Mouse (Mus musculus): ENCODE measurements around the gene Ambn. TPM values are rescaled to one million over a fixed set of nuclear protein-coding genes. Genes with fewer than 3 reads are reported as not detected.
"Not testable (repeated sequence)": the region's sequence is repeated elsewhere in the genome, so short reads cannot be mapped to it uniquely, and the experiment has no call there.

The Ambn gene
- not detected in 2 replicates for polyA plus RNA-seq (2015; fragmentation: Nextera tagmentation; extraction: Ambion mirVana)

- Histone ChIP-seq H3K36me3 (ENCODE audit: insufficient read depth, low read length) (no peaks in the 10 kb centered on the region), H3K9ac (replicated peaks; ENCODE audit: low read depth) (no peak within 1 kb of the TSS), H3K9me3 (ENCODE audit: low read length) (no peaks in the 10 kb centered on the region), H3K4me1 (ENCODE audit: insufficient read depth, low read depth, low read length) (no peaks in the 10 kb centered on the region), H3K27ac (ENCODE audit: low read length) (no peak within 1 kb of the TSS), H3K4me2 (replicated peaks; ENCODE audit: low read depth, low read length) (no peak within 1 kb of the TSS), H3K27me3 (replicated peaks; ENCODE audit: insufficient read depth, low read length) (no peaks in the 10 kb centered on the region), H3K4me3 (ENCODE audit: low read depth, low read length) (no peak within 1 kb of the TSS)
- WGBS: 79% methylated on average over 3 of the region's 3 CpGs
- TF ChIP-seq EP300 (IDR thresholded peaks at IDR 0.05): no peak
- DNase-seq (ENCODE audit: low spot score): no peak
- ATAC-seq: no peak
Measured at GRCm38 (mm10) chr5:88455691-88456090, at the start of gene Ambn. Gene Ambn, plus strand, starts transcription at chr5:88455991.

- 83% methylated on average over 8 of the region's 8 CpGs for WGBS
- no peaks in the 10 kb centered on the region for H3K4me1 ChIP-seq (ENCODE audit: insufficient read depth, low read depth, low read length)
- H3K4me3 ChIP-seq (ENCODE audit: low read depth, low read length): no peak overlapping the region
- H3K4me2 ChIP-seq (replicated peaks; ENCODE audit: low read depth, low read length): no peak overlapping the region
- H3K36me3 ChIP-seq (ENCODE audit: insufficient read depth, low read length): no peaks in the 10 kb centered on the region
- ATAC-seq (no peak), DNase-seq (ENCODE audit: low spot score) (no peak)
- H3K27ac ChIP-seq (ENCODE audit: low read length): no peak overlapping the region
- TF ChIP-seq EP300 (IDR thresholded peaks at IDR 0.05): no peak
- TF ChIP-seq CTCF (IDR thresholded peaks at IDR 0.05): no peak
- H3K9ac ChIP-seq (replicated peaks; ENCODE audit: low read depth): no peak overlapping the region
- H3K9me3 ChIP-seq (ENCODE audit: low read length): no peaks in the 10 kb centered on the region
- H3K27me3 ChIP-seq (replicated peaks; ENCODE audit: insufficient read depth, low read length): no peaks in the 10 kb centered on the region
Measured at GRCm38 (mm10) chr5:88420319-88421065, 35.3 kb upstream of the Ambn start.

- not testable (repeated sequence) for H3K9me3 ChIP-seq (ENCODE audit: low read length); H3K4me3 ChIP-seq (ENCODE audit: low read depth, low read length); H3K4me2 ChIP-seq (replicated peaks; ENCODE audit: low read depth, low read length); H3K27me3 ChIP-seq (replicated peaks; ENCODE audit: insufficient read depth, low read length); H3K4me1 ChIP-seq (ENCODE audit: insufficient read depth, low read depth, low read length); H3K36me3 ChIP-seq (ENCODE audit: insufficient read depth, low read length); ATAC-seq; H3K9ac ChIP-seq (replicated peaks; ENCODE audit: low read depth); DNase-seq (ENCODE audit: low spot score); H3K27ac ChIP-seq (ENCODE audit: low read length)
- WGBS: 65% methylated on average over 2 of the region's 2 CpGs
Measured at GRCm38 (mm10) chr5:88424892-88425291, 30.9 kb upstream of the Ambn start.

GRCm38 (mm10) chr5:88426753-88427152 lies 29.0 kb upstream of the Ambn start:
- H3K27me3 ChIP-seq (replicated peaks; ENCODE audit: insufficient read depth, low read length): no peaks in the 10 kb centered on the region
- no peak overlapping the region for H3K27ac ChIP-seq (ENCODE audit: low read length)
- 21% methylated on average over 1 of the region's 1 CpGs for WGBS
- ATAC-seq: no peak
- no peak overlapping the region for H3K9ac ChIP-seq (replicated peaks; ENCODE audit: low read depth)
- DNase-seq (ENCODE audit: low spot score): no peak
- no peak overlapping the region for H3K4me3 ChIP-seq (ENCODE audit: low read depth, low read length)
- no peak overlapping the region for H3K4me2 ChIP-seq (replicated peaks; ENCODE audit: low read depth, low read length)
- H3K4me1 ChIP-seq (ENCODE audit: insufficient read depth, low read depth, low read length): no peaks in the 10 kb centered on the region
- TF ChIP-seq EP300 (IDR thresholded peaks at IDR 0.05) (no peak), CTCF (IDR thresholded peaks at IDR 0.05) (no peak)
- H3K36me3 ChIP-seq (ENCODE audit: insufficient read depth, low read length): no peaks in the 10 kb centered on the region
- H3K9me3 ChIP-seq (ENCODE audit: low read length): no peaks in the 10 kb centered on the region

GRCm38 (mm10) chr5:88467471-88467870 lies 11.7 kb downstream of the Ambn start:
- no peaks in the 10 kb centered on the region for H3K4me1 ChIP-seq (ENCODE audit: insufficient read depth, low read depth, low read length)
- no peak overlapping the region for H3K27ac ChIP-seq (ENCODE audit: low read length)
- H3K9me3 ChIP-seq (ENCODE audit: low read length): no peaks in the 10 kb centered on the region
- no peaks in the 10 kb centered on the region for H3K27me3 ChIP-seq (replicated peaks; ENCODE audit: insufficient read depth, low read length)
- TF ChIP-seq EP300 (IDR thresholded peaks at IDR 0.05) (no peak), CTCF (IDR thresholded peaks at IDR 0.05) (no peak)
- no peak for DNase-seq (ENCODE audit: low spot score)
- 78% methylated on average over 2 of the region's 2 CpGs for WGBS
- H3K9ac ChIP-seq (replicated peaks; ENCODE audit: low read depth): no peak overlapping the region
- no peak overlapping the region for H3K4me2 ChIP-seq (replicated peaks; ENCODE audit: low read depth, low read length)
- no peak overlapping the region for H3K4me3 ChIP-seq (ENCODE audit: low read depth, low read length)
- H3K36me3 ChIP-seq (ENCODE audit: insufficient read depth, low read length): no peaks in the 10 kb centered on the region
- ATAC-seq: no peak

GRCm38 (mm10) chr5:88468807-88469704 lies 13.3 kb downstream of the Ambn start:
- no peak for DNase-seq (ENCODE audit: low spot score)
- H3K4me1 ChIP-seq (ENCODE audit: insufficient read depth, low read depth, low read length): no peaks in the 10 kb centered on the region
- H3K4me3 ChIP-seq (ENCODE audit: low read depth, low read length): no peak overlapping the region
- H3K27ac ChIP-seq (ENCODE audit: low read length): no peak overlapping the region
- H3K9ac ChIP-seq (replicated peaks; ENCODE audit: low read depth): no peak overlapping the region
- no peaks in the 10 kb centered on the region for H3K36me3 ChIP-seq (ENCODE audit: insufficient read depth, low read length)
- no peak for ATAC-seq
- H3K4me2 ChIP-seq (replicated peaks; ENCODE audit: low read depth, low read length): no peak overlapping the region
- WGBS: 74% methylated on average over 4 of the region's 4 CpGs
- H3K27me3 ChIP-seq (replicated peaks; ENCODE audit: insufficient read depth, low read length): no peaks in the 10 kb centered on the region
- H3K9me3 ChIP-seq (ENCODE audit: low read length): no peaks in the 10 kb centered on the region
- TF ChIP-seq CTCF (IDR thresholded peaks at IDR 0.05): no peak
- no peak for TF ChIP-seq EP300 (IDR thresholded peaks at IDR 0.05)
